Mouse (Mus musculus) limb, embryonic 10.5 days (tissue): ENCODE data around the gene Tgfbrap1. TPM values are rescaled to one million over a fixed set of nuclear protein-coding genes. Genes with fewer than 3 reads are reported as not detected.

Experiments used
- DNase-seq: peaks from one replicate; pipeline ENCODE4 v3.0.0-alpha.2; 2017; ENCODE audit warnings: low spot score
- H3K27ac ChIP-seq: fragments of 300-500 bp; sonication (generic); 2 replicates; pipeline ENCODE4 v1.5.1; 2016; ENCODE audit warnings: mild to moderate bottlenecking
- H3K27me3 ChIP-seq: fragments of 300-500 bp; sonication (generic); 2 replicates; pipeline ENCODE4 v1.6.1; 2016; ENCODE audit warnings: low read depth, mild to moderate bottlenecking; ENCODE audit not compliant: poor library complexity, severe bottlenecking
- H3K36me3 ChIP-seq: fragments of 300-500 bp; sonication (generic); 2 replicates; pipeline ENCODE4 v1.6.1; 2016; ENCODE audit warnings: mild to moderate bottlenecking, moderate library complexity
- H3K4me1 ChIP-seq: fragments of 300-500 bp; sonication (generic); 2 replicates; pipeline ENCODE4 v1.6.1; 2016
- H3K4me3 ChIP-seq: fragments of 300-500 bp; sonication (generic); 2 replicates; pipeline ENCODE4 v1.5.1; 2016; ENCODE audit warnings: mild to moderate bottlenecking, moderate library complexity
- H3K9me3 ChIP-seq: fragments of 300-500 bp; sonication (generic); replicated peaks from 2 replicates; pipeline ENCODE4 v1.6.1; 2016; ENCODE audit warnings: mild to moderate bottlenecking
- WGBS: fragments of 180-500 bp; shearing (Covaris S2); methylation state at CpG from one replicate; pipeline ENCODE4 v1.1.7; 2016; 5-methylcytosine and 5-hydroxymethylcytosine counted together
- polyA plus RNA-seq: library from polyadenylated mRNA; unstranded; fragments of >200 nt; fragmentation: Nextera tagmentation; extraction: Ambion mirVana; gene quantifications from 2 replicates; pipeline ENCODE4 v1.2.1, GENCODE M21; 2016

Gene Tgfbrap1
- polyA plus RNA-seq, 1 experiment from 2014 or later: 12.0 TPM

DNA sequence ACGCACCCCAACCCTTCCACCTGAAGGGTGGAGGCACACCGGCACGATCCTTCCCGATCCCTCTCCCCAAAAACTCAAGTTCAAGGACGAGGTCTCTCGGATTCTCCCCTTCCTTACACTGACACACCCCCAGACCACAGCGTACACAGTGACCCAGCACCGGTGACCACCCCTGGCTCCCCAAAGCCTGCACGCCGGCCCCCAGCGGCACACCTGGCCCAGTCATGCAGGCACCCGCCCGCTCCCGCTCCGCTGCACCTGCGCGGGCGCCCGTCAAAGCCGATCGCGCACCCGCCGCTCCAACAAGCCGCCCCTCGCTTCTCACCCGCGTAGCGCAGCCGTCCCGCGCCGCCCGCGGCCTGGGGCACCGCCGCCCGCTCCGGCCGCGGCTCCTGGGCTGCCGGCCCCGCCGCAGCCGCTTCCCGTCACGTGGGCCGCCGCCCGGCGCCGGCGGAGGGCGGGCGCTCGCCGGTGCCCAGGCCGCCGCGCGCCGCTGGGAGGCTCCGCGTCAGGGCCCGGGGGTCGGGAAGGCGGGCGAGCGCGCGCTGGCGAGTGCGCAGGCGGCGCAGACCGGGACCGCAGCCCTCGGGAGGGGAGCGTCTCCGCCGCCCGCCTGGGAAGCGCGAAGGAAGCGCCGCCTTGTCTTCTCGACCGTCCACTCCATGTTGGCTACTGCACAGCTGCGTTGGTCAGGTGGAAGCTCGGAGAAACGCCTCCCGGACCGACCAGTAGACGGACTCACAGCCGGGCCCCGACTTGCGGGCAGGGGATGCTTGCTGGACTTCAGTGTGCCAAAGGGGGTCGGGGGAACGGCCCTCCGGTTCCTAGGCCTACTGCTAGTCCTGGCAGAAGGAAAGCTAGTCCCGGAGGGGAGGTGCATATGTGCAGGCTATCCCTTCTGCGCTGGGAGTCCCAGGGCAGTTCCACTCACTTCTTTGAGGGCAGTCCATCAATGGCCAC is 6.1 kb downstream of the Tgfbrap1 start:
- WGBS: 3% methylated on average over 102 of the region's 102 CpGs
- Histone ChIP-seq H3K4me3 (peak overlapping the region; percentile 83), H3K9me3 (no peaks in the 10 kb centered on the region), H3K4me1 (peaks cover 17% of the 10 kb centered on the region), H3K36me3 (no peaks in the 10 kb centered on the region), H3K27ac (peak overlapping the region; percentile 90), H3K27me3 (no peaks in the 10 kb centered on the region)
- DNase-seq: peak; percentile 72

DNA sequence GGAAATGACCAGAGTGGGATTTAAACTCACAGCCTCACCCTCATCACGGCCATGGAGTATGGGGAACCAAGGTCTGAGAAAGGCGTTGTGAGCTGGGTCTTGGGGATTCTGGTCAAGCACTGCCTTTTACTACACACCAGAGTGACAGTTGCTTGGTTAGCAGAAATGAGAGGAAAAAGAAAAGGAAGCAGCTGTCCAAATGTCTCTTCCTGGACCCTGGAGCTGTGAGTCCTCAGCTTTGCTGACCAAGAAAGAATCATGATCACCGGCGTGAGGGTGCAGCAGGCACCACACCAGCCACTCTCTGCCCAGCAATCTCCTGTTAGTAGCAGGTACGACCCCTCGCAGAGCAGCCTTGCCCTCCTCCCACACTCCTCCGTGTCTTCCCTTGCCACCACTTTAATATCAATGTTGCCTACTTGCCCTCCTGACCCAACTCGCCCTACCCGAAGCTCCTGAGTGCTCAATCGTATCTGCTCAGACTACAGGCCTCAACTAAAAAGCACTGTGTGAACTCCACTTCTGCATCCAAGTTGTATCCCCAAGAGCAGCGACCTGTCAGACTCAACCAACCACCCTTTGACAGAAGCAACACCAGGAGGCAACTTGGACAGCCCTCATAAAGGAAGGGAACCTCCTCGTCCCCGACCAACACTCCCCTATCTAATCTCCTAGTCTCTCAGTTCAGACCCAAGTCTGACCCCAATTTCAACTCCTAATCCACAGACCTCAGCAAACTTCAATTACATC is 7.0 kb downstream of the Tgfbrap1 start:
- Histone ChIP-seq H3K27ac (peak overlapping the region; percentile 90; the same call in 1 of the 2 replicates), H3K36me3 (no peaks in the 10 kb centered on the region), H3K27me3 (no peaks in the 10 kb centered on the region), H3K4me3 (peak overlapping the region; percentile 83), H3K9me3 (no peaks in the 10 kb centered on the region), H3K4me1 (peaks cover 13% of the 10 kb centered on the region)
- 50% methylated on average over 13 of the region's 13 CpGs for WGBS
- DNase-seq: peak; percentile 33

DNA sequence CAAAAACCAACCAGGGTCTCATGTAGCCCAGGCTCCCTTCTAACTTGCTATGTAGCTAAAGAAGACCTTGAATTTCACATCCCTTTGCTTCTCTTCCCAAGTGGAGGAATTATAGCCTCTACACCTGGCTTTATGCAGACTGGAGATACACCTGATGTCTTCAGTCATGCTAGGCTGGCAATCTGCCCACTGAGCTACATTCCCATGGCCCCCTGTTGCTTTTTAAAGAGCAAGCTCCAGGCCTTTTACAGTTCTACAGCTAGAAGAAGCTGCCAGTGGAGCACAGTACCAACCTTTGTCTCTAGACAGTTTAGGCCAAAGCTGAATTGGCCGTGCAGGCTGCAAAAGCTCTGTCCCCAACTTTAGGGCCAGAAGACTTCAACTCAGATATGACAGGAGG is 8.0 kb downstream of the Tgfbrap1 start:
- 89% methylated on average over 1 of the region's 1 CpGs for WGBS
- H3K36me3 ChIP-seq: peaks cover under 1% of the 10 kb centered on the region; the same call in 1 of the 2 replicates
- H3K27ac ChIP-seq: no peak overlapping the region
- peaks cover 13% of the 10 kb centered on the region for H3K4me1 ChIP-seq
- no peak for DNase-seq
- no peaks in the 10 kb centered on the region for H3K27me3 ChIP-seq
- no peak overlapping the region for H3K4me3 ChIP-seq
- H3K9me3 ChIP-seq: no peaks in the 10 kb centered on the region

DNA sequence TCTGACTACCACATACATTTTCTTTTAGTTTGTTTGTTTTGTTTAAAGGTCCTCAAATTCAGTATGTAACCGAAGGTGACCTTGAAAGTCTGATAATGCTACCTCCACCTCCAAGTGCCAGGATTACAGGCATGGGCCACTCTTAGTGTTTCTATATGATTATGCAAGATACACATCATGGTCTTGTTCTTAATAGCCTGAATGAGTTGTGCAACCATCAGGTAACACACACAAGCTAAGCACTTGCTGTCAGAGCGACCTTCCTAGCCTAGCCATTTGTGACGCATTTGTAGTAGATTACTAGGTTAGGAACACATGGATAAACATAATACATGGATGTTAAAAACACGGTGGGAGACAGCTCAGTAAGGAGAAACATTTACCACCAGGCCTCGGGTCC is 15.5 kb downstream of the Tgfbrap1 start:
- Histone ChIP-seq H3K27ac (no peak overlapping the region), H3K27me3 (no peaks in the 10 kb centered on the region), H3K36me3 (peaks cover 7% of the 10 kb centered on the region; the same call in 1 of the 2 replicates), H3K9me3 (no peaks in the 10 kb centered on the region), H3K4me3 (no peak overlapping the region), H3K4me1 (no peaks in the 10 kb centered on the region)
- 88% methylated on average over 5 of the region's 5 CpGs for WGBS
- DNase-seq: peak; percentile 15

DNA sequence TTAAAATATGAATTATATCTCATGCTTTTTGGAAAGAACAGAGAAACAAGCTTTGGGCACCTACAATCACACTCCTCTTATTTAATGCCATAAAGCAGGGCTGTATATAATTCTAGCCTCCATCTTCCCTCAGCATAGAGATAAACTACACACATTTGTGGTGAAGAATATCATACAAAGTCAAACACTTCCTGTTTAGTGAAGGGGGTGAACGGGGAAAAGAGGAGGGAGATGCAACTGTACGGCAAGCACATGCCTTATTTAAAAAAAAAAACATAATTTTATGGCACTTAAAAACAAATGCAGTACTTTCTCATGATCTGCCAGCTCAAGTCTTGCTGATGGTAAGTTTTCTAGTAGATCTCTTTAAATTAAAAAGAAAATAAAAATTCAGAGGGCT is 20.3 kb downstream of the Tgfbrap1 start:
- Histone ChIP-seq H3K36me3 (peaks cover 24% of the 10 kb centered on the region), H3K4me3 (no peak overlapping the region), H3K27me3 (no peaks in the 10 kb centered on the region), H3K27ac (no peak overlapping the region), H3K9me3 (no peaks in the 10 kb centered on the region), H3K4me1 (no peaks in the 10 kb centered on the region)
- 88% methylated on average over 2 of the region's 2 CpGs for WGBS
- DNase-seq: no peak

DNA sequence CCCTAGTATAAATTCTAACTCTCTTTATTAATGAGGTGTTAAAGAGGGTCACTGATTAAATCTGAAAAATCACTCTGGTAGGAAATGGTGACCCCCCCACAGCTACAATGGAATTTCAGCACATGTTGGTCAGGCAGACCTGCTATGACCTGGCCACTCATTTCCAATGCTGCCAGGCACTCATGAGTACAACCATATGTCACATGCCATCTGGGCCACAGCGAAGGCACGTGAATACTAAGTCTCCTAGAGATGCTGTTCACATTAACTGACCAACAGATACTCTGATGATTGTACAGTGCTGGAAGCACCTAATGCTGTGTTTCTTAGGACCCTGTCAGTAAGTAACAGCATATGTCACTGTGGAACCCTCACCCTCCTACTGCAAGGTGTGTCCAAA is 23.6 kb downstream of the Tgfbrap1 start:
- Histone ChIP-seq H3K27ac (no peak overlapping the region), H3K36me3 (peaks cover 34% of the 10 kb centered on the region), H3K9me3 (no peaks in the 10 kb centered on the region)

DNA sequence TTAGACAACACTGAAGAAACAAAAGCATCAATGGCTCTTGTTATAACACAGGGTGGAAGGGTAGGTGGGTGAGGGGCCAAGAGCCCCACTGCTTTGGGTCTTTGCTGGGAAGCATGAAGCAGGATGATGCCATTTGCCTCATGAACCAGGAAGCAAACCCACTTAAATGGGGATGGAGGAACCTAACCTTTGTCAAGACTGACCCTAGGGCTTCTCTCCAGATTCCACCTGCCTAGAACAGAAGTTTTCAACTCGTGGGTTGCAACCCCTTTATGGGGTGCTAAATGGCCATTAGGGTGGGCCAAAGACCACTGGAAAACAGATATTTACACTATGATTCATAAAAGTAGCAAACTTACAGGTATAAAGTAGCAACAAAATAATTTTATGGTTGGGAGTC is 25.9 kb downstream of the Tgfbrap1 start:
- H3K4me3 ChIP-seq: no peak overlapping the region
- no peaks in the 10 kb centered on the region for H3K4me1 ChIP-seq
- no peaks in the 10 kb centered on the region for H3K27me3 ChIP-seq
- peaks cover 34% of the 10 kb centered on the region for H3K36me3 ChIP-seq
- no peaks in the 10 kb centered on the region for H3K9me3 ChIP-seq
- WGBS: 82% methylated on average over 1 of the region's 1 CpGs
- DNase-seq: no peak
- H3K27ac ChIP-seq: no peak overlapping the region

More for the DNA sequence above, 23.6 kb downstream of the Tgfbrap1 start:
- 95% methylated on average over 2 of the region's 2 CpGs for WGBS
- Histone ChIP-seq H3K4me3 (no peak overlapping the region), H3K27me3 (no peaks in the 10 kb centered on the region), H3K4me1 (no peaks in the 10 kb centered on the region)
- DNase-seq: no peak

DNA sequence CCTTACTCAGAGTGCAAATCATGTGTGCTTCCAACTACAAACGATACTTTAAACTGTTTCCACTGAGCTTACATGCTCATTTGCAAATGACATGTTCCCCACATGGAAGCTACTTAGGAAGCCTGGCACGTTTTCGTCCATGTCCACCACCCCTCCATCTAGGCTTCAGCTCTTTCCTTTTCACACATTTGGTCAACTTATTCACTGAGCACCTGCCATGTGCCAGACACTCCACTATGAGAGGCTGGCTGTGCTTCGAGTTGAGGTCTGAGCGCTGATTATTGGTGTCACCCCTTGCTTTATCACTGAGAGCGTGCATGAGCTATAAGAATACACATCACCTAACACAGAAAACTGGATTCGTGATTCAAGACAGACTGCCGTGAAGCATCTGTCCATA is 26.4 kb downstream of the Tgfbrap1 start:
- no peak overlapping the region for H3K4me3 ChIP-seq
- DNase-seq: no peak
- no peaks in the 10 kb centered on the region for H3K27me3 ChIP-seq
- H3K27ac ChIP-seq: no peak overlapping the region
- 94% methylated on average over 8 of the region's 8 CpGs for WGBS
- H3K4me1 ChIP-seq: no peaks in the 10 kb centered on the region
- H3K9me3 ChIP-seq: no peaks in the 10 kb centered on the region
- peaks cover 35% of the 10 kb centered on the region for H3K36me3 ChIP-seq

DNA sequence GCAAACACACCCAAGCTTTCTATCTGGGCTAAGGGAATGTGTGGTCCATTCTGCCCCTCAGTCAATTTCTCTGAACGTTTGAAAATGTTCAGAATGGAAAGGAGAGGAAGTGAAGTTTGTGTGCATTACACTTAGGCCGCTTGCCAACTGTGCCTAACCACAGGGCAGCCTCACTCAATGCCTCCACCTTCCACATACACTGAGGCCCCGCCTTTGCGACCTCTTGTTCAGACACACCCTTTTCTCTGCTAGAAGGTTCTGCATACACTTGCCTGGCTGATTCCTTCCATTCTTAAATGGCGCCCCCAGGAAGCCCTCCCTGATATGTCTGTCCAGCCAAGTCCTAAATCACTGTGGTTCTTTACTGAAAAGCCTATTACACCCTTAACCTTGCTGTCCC is 27.7 kb downstream of the Tgfbrap1 start:
- no peak for DNase-seq

DNA sequence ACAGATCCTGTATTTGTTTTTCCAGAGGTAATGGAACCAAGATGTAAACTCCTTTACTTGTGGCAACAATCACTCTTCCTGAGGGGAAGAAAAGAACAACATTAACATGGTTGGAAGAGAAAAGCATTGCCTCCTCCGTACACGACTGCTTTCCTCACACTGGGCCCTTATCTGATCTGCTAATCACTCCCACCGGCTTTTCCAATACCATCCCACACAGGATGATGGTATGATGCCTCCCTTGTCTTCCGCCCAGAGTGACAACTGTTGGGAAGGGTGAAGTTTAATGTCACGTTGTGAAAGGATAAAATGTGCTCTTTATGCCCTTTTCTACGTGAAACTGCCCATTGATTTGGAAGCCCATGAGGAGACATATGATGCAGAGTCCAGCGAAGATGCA is 30.9 kb downstream of the Tgfbrap1 start:
- H3K27me3 ChIP-seq: no peaks in the 10 kb centered on the region
- DNase-seq: no peak
- H3K4me3 ChIP-seq: no peak overlapping the region
- no peaks in the 10 kb centered on the region for H3K9me3 ChIP-seq
- no peak overlapping the region for H3K27ac ChIP-seq
- WGBS: 82% methylated on average over 7 of the region's 7 CpGs
- no peaks in the 10 kb centered on the region for H3K4me1 ChIP-seq
- peaks cover 22% of the 10 kb centered on the region; the same call in 1 of the 2 replicates for H3K36me3 ChIP-seq

More for the DNA sequence above, 27.7 kb downstream of the Tgfbrap1 start:
- Histone ChIP-seq H3K27ac (no peak overlapping the region), H3K9me3 (no peaks in the 10 kb centered on the region), H3K4me3 (no peak overlapping the region), H3K4me1 (no peaks in the 10 kb centered on the region), H3K36me3 (peaks cover 34% of the 10 kb centered on the region), H3K27me3 (no peaks in the 10 kb centered on the region)
- 87% methylated on average over 5 of the region's 5 CpGs for WGBS

DNA sequence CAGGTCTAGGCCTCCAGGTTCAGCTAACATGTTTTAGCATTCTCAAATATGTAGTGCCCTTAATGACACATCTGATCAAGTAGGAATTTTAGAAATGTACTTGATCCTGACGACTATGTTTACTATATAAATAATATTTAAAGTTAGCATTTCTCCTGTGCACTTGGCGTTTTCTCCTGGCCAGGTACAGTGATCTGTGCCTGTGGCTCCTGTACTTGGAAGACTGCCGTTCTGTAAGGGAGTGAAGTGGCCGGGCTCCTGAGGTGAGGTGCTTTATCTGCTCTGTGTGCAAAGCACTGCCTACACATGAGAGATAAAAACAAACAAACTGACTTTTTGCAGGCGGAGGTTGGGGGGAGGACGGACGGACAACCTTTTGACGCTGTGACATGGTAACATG is 31.9 kb downstream of the Tgfbrap1 start:
- Histone ChIP-seq H3K4me3 (no peak overlapping the region), H3K27ac (no peak overlapping the region), H3K27me3 (no peaks in the 10 kb centered on the region), H3K4me1 (no peaks in the 10 kb centered on the region), H3K9me3 (no peaks in the 10 kb centered on the region), H3K36me3 (peaks cover 19% of the 10 kb centered on the region; the same call in 1 of the 2 replicates)
- WGBS: 93% methylated on average over 8 of the region's 8 CpGs
- DNase-seq: no peak

DNA sequence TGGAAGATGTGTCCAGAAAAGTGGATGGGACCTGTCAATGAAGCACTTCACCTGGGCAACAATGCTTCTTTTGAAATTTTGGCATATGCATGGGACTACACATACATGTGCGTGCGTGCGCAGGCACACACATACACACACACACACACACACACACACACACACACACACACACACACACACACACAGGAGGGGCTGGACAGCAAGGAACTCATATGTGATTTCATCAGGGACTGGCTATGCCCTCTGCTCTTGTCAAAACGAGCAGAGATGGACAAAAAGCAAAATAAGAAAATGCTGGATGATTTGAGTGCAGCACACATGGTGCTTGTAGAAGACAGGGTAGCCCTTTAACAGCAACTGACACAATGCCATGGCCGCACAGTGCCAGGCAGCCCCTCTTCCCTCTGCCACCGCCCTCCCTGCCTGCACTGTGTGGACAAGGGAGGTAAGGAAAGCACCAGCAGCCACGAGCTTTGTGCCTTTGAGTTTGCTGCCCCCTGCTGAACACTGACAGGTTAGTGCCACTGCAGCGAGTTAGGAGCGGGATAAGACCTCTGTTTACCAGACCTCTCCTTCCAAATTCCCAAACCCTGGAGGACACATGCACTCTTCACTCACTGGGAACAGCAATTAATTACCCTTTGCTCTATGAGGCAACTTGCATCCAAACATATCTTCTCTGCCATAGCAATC is 32.7 kb downstream of the Tgfbrap1 start:
- Histone ChIP-seq H3K27me3 (no peaks in the 10 kb centered on the region), H3K27ac (no peak overlapping the region), H3K4me3 (no peak overlapping the region), H3K4me1 (no peaks in the 10 kb centered on the region), H3K9me3 (no peaks in the 10 kb centered on the region), H3K36me3 (peaks cover 22% of the 10 kb centered on the region; the same call in 1 of the 2 replicates)
- peak; percentile 82 for DNase-seq
- WGBS: 55% methylated on average over 9 of the region's 9 CpGs
